Mouse (Mus musculus): ENCODE results near the gene Med13. TPM values are rescaled to one million over a fixed set of nuclear protein-coding genes. Genes with fewer than 3 reads are reported as not detected.

Med13 gene
- polyA plus RNA-seq, 1 experiment from 2014 or later, result 12.7 TPM

DNA sequence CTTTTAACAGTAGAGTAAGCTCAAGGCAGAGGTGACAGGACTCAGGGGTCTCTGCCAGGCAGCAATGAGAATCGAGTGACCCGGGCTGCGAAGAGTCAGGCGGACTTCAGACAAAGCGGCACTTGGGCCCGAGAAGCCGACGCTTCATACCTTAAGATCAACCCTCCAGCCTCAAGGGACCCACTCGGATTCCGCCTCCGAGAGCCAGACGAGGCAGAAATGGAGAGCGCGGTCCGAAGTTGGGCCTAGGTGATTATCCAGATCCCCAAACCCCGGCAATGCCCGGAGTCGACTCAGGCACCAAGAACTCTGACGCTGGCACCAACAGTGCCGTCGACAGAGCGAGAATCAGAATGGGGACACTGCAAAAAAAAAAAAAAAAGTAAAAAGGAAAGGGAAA is 100.3 kb downstream of the Med13 start:
- peak overlapping the region; percentile 66 for H3K4me3 ChIP-seq
- no peaks in the 10 kb centered on the region for H3K27me3 ChIP-seq
- 0 out of 2 replicates have a peak, but pooled peaks have one; percentile 47 for ATAC-seq (ENCODE audit: insufficient number of reproducible peaks, insufficient read depth, low FRiP score, low TSS enrichment)
- peak overlapping the region; percentile 72; the same call in 1 of the 2 replicates for H3K27ac ChIP-seq
- H3K9ac ChIP-seq, result peak overlapping the region; percentile 76
- peaks cover 14% of the 10 kb centered on the region for H3K36me3 ChIP-seq
- H3K4me1 ChIP-seq, result peaks cover 11% of the 10 kb centered on the region
- no peaks in the 10 kb centered on the region for H3K9me3 ChIP-seq
- H3K4me2 ChIP-seq (replicated peaks), result peak overlapping the region; percentile 58
- WGBS, result under 1% methylated on average over 22 of the region's 22 CpGs

DNA sequence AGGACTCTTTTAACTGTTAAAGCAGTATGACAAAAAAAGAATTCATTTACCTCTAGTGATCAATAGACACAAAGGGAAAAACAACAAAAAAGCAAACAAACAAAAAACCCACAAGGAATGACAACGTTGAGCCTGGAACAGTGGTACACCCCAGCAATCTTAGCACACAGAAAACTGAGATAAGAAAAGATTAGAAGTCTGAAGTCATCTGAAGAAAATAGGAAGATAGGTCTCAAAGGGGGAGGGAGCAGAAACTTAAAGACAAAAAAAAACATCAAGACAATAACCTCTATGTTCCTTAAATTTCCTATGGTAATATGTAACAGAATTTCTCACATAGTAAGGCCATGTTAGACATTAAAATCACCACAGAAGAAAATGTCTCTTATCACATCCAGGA is 104.1 kb downstream of the Med13 start:
- no peak overlapping the region for H3K27ac ChIP-seq
- H3K27me3 ChIP-seq, result no peaks in the 10 kb centered on the region
- ATAC-seq (ENCODE audit: insufficient number of reproducible peaks, insufficient read depth, low FRiP score, low TSS enrichment), result no peak
- H3K9me3 ChIP-seq, result no peaks in the 10 kb centered on the region
- 84% methylated on average over 1 of the region's 1 CpGs for WGBS
- H3K4me3 ChIP-seq, result no peak overlapping the region
- H3K9ac ChIP-seq, result no peak overlapping the region
- H3K36me3 ChIP-seq, result peaks cover 42% of the 10 kb centered on the region
- peaks cover 11% of the 10 kb centered on the region for H3K4me1 ChIP-seq
- no peak overlapping the region for H3K4me2 ChIP-seq (replicated peaks)

DNA sequence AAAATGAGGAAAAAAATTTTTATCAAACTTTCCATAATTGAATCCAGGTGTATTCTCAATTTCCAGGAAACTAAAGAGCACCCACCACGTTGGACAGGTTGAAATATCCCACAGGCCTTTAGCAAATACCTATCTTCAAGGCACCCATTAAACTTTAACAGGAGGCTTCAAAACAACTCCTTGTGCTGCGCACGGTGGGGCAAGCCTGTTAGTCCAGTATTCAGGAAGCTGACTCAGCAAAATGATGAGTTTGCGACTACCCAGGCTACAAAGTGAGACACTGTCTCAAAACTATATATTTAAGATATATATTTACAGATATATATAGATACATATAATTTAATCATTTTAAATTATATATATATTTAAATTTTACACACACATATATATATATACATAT is 125.0 kb downstream of the Med13 start:
- Histone ChIP-seq H3K4me2 (replicated peaks) (no peak overlapping the region), H3K4me3 (no peak overlapping the region), H3K9me3 (no peaks in the 10 kb centered on the region), H3K27me3 (no peaks in the 10 kb centered on the region), H3K9ac (no peak overlapping the region), H3K4me1 (no peaks in the 10 kb centered on the region), H3K36me3 (peaks cover 41% of the 10 kb centered on the region), H3K27ac (no peak overlapping the region)
- WGBS, result 71% methylated on average over 4 of the region's 4 CpGs
- ATAC-seq (ENCODE audit: insufficient number of reproducible peaks, insufficient read depth, low FRiP score, low TSS enrichment), result no peak

DNA sequence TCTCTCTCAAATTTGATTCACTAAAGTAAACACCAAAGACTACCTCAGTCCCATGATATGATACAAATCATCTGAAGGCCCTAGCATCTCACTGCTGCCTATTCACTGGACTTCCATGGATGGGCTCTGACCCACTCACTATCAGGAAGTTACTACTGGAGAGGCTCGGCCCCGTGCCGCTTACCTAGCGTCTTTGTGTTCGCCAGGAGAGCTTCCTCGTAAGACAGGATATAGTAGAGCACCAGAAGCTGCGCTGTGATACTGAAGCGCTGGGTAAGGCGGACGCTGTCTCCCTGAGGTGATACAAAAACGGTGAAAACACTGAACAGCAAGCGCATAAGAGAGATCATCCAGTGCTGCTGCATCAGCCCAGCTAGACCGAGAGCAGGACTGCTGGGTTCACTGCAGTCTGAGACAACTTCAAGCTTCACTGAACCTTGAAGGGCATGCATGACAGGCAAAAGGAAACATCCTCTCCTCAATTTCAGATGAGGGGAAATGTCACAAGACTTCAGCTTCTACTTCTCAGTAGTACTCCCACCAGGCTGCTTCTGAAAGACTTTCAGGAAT is 125.5 kb downstream of the Med13 start:
- H3K4me1 ChIP-seq, result no peaks in the 10 kb centered on the region
- no peak overlapping the region for H3K4me3 ChIP-seq
- no peak overlapping the region for H3K4me2 ChIP-seq (replicated peaks)
- no peak overlapping the region for H3K27ac ChIP-seq
- no peak for ATAC-seq (ENCODE audit: insufficient number of reproducible peaks, insufficient read depth, low FRiP score, low TSS enrichment)
- 94% methylated on average over 13 of the region's 13 CpGs for WGBS
- peaks cover 43% of the 10 kb centered on the region for H3K36me3 ChIP-seq
- H3K9ac ChIP-seq, result no peak overlapping the region
- H3K27me3 ChIP-seq, result no peaks in the 10 kb centered on the region
- H3K9me3 ChIP-seq, result no peaks in the 10 kb centered on the region

DNA sequence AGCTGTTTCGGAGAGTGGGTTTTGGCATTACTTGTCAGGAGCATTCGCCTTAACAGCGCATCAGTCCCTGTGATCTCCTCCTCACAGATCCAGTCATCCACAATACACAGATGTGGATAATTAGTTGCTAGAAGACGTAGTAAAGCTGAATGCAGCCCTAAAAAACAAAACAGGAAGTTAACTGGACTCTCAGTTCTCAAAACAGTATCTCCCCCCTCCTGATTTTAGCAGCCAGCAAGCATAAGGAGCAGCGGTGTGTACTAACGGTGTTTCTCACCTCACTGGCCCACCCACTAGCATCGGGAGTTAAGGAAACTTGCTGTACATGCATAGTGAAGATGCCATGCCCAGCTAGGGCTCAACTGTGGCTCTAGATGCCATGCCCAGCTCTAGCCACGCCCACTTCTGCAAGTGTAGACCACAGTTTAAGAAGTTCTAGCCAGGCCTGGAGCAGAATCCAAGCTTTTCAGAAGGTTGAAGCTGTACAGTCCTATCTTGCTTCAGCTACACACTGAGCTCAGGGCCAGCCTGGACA is 130.7 kb downstream of the Med13 start:
- no peak overlapping the region for H3K4me2 ChIP-seq (replicated peaks)
- WGBS, result 87% methylated on average over 8 of the region's 8 CpGs
- peaks cover 54% of the 10 kb centered on the region for H3K36me3 ChIP-seq
- no peak for ATAC-seq (ENCODE audit: insufficient number of reproducible peaks, insufficient read depth, low FRiP score, low TSS enrichment)
- H3K4me1 ChIP-seq, result no peaks in the 10 kb centered on the region
- no peak overlapping the region for H3K4me3 ChIP-seq
- H3K9me3 ChIP-seq, result no peaks in the 10 kb centered on the region
- H3K27me3 ChIP-seq, result no peaks in the 10 kb centered on the region
- H3K27ac ChIP-seq, result no peak overlapping the region
- H3K9ac ChIP-seq, result no peak overlapping the region

DNA sequence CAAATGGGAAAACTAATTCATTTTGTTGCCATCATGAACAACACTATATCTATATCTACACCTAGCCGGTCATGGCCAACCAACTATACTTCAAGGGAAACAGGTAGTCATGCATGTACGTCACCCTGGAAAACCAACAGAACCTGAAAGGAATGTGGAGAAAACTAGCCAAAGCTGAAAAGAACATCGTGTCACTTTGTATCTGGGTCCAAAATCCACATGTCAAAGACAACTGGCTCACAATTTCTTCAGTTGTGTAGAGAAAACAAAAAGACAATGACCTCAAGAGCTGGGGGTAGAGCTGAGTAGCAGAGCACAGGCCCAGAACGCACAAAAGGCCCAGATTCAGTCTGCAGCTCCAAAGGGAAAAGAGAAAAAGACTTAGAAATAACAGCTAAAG is 131.6 kb downstream of the Med13 start:
- Histone ChIP-seq H3K4me1 (no peaks in the 10 kb centered on the region), H3K4me3 (no peak overlapping the region), H3K36me3 (peaks cover 51% of the 10 kb centered on the region), H3K9ac (no peak overlapping the region), H3K27me3 (no peaks in the 10 kb centered on the region), H3K27ac (no peak overlapping the region), H3K9me3 (no peaks in the 10 kb centered on the region), H3K4me2 (replicated peaks) (no peak overlapping the region)
- WGBS, result 91% methylated on average over 4 of the region's 4 CpGs
- no peak for ATAC-seq (ENCODE audit: insufficient number of reproducible peaks, insufficient read depth, low FRiP score, low TSS enrichment)

Other genes starting within 250 kb of the Med13 start
- gene Brip1, start 156.4 kb downstream of the Med13 start, polyA plus RNA-seq (2016; fragmentation: Nextera tagmentation; extraction: Ambion mirVana), result 9.0 and 9.3 TPM in 2 replicates
- gene Ints2, start 100.0 kb downstream of the Med13 start, polyA plus RNA-seq (2016; fragmentation: Nextera tagmentation; extraction: Ambion mirVana), result 48.2 and 50.1 TPM in 2 replicates
- 31.1 and 32.8 TPM in 2 replicates for gene Rnft1, start 127.1 kb upstream of the Med13 start, polyA plus RNA-seq (2016; fragmentation: Nextera tagmentation; extraction: Ambion mirVana)
- 72.7 and 74.9 TPM in 2 replicates for gene Rps6kb1, start 187.2 kb upstream of the Med13 start, polyA plus RNA-seq (2016; fragmentation: Nextera tagmentation; extraction: Ambion mirVana)
- 11.2 and 14.0 TPM in 2 replicates for gene Tubd1, start 187.4 kb upstream of the Med13 start, polyA plus RNA-seq (2016; fragmentation: Nextera tagmentation; extraction: Ambion mirVana)

Measured in embryonic facial prominence, embryonic 12.5 days (tissue).